Mouse (Mus musculus): ENCODE measurements around the gene Gm7137.

DNA sequence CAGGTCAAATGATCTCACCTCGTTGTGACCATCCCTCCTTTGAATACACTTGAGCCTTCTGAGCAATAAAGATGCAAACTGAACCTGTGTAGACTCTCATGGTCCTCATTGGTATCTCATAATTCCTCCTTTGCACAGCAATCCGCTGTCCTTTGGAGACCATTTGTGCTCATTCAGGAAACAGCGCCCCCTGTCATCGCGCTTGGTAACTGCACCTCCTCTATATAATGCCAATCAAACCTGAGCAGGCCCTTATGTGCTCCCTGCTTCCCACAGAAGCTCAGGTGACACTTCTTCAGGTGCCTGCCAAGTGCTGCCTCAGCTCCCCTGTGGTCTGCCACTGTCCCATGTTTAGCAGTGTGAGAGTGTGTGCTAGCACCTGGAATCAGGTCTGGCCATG is 27.5 kb upstream of the Gm7137 start:
- TF ChIP-seq CTCF (IDR thresholded peaks at IDR 0.05), result peak; percentile 76
- TF ChIP-seq POLR2A (IDR thresholded peaks at IDR 0.05; ENCODE audit: insufficient read depth, low read depth, low read length), result no peak
- TF ChIP-seq EP300 (IDR thresholded peaks at IDR 0.05; ENCODE audit: insufficient read depth, low read depth, low read length), result no peak
